Mouse (Mus musculus): ENCODE results near the gene Iqgap2.

DNA sequence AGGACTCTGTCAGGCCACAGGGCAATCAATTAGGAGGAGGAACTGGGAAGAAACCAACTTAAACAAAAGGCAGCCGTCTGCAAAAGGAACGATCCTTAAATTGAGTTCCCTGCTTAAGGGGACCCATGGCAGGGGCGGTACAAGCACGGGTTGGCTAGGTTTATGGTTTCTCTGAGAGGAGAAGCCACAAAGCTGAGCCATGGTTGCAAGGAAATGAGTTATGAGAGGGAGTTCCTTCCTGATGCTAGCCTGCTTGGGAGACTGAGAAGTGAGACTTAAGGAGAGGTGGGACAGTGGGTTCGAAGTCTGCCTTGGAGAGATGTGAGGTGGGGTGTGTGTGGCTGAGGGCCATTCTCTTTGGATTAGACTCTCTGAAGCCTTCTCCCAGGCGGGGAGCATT is 193.8 kb downstream of the Iqgap2 start:
- TF ChIP-seq NRF1 (IDR thresholded peaks at IDR 0.05; ENCODE audit: insufficient read depth, low read depth, low read length, poor library complexity, severe bottlenecking) (no peak), GABPA (IDR thresholded peaks at IDR 0.05; ENCODE audit: low read depth, low read length) (no peak), USF2 (IDR thresholded peaks at IDR 0.05; ENCODE audit: borderline replicate concordance in 1 of 2, insufficient read depth in 1 of 2, low read depth in 1 of 2, low read length in 2 of 2) (no peak), TAL1 (IDR thresholded peaks at IDR 0.05; ENCODE audit: low read length) (no peak), CHD2 (IDR thresholded peaks at IDR 0.05; ENCODE audit: low read length) (no peak), CTCF (IDR thresholded peaks at IDR 0.05 in 2 of 3, conservative IDR thresholded peaks at IDR 0.05 in 1 of 3; ENCODE audit: control insufficient read depth in 1 of 3, insufficient read depth in 1 of 3, low read depth in 2 of 3, low read length in 3 of 3, poor library complexity in 1 of 3, severe bottlenecking in 1 of 3) (no peak), NELFE (IDR thresholded peaks at IDR 0.05; ENCODE audit: low read depth, low read length) (no peak), POLR2A (IDR thresholded peaks at IDR 0.05; ENCODE audit: control insufficient read depth in 1 of 2, insufficient read depth in 1 of 2, low read depth in 1 of 2, low read length in 2 of 2, poor library complexity in 1 of 2) (no peak), MAZ (IDR thresholded peaks at IDR 0.05; ENCODE audit: low read depth, low read length) (no peak), POLR2AphosphoS5 (IDR thresholded peaks at IDR 0.05; ENCODE audit: borderline replicate concordance, low read depth, low read length) (no peak)
